Mouse (Mus musculus) CH12.LX (cell line): ENCODE data around the gene Dop1a. TPM values are rescaled to one million over a fixed set of nuclear protein-coding genes. Genes with fewer than 3 reads are reported as not detected.

Experiments used
- DNase-seq: peaks from one replicate; pipeline ENCODE4 v3.0.0-alpha.2; 2013; ENCODE audit errors: extremely low read depth
- H3K27ac ChIP-seq: 2 replicates; pipeline ENCODE4 v1.5.1; 2012; ENCODE audit warnings: low read depth, mild to moderate bottlenecking, control low read depth, moderate library complexity; ENCODE audit not compliant: insufficient read depth
- H3K27me3 ChIP-seq: replicated peaks from 2 replicates; pipeline ENCODE3; 2012; ENCODE audit warnings: inconsistent platforms
- H3K36me3 ChIP-seq, 2 experiments: replicated peaks in 1 of 2; 2 replicates each; pipeline versions ENCODE3 to v1.6.1; 2012; ENCODE audit warnings: inconsistent platforms in 1 of 2, low read length in 1 of 2, mild to moderate bottlenecking in 1 of 2, mixed read lengths in 1 of 2, moderate library complexity in 1 of 2; ENCODE audit not compliant: control insufficient read depth in 1 of 2, insufficient read depth in 1 of 2
- H3K4me1 ChIP-seq, 2 experiments: 2 replicates each; pipeline ENCODE4 v1.6.1; 2012; ENCODE audit warnings: inconsistent platforms in 1 of 2, moderate library complexity in 1 of 2; ENCODE audit not compliant: insufficient read depth in 2 of 2, control insufficient read depth in 1 of 2
- H3K4me2 ChIP-seq: 2 replicates; pipeline ENCODE4 v1.6.1; 2012; ENCODE audit warnings: low read depth, mild to moderate bottlenecking, control low read depth; ENCODE audit not compliant: poor library complexity, insufficient read depth, severe bottlenecking
- H3K4me3 ChIP-seq, 3 experiments: fragments of 150-350 bp in 1 of 3; sonication (generic) in 1 of 3; replicated peaks in 1 of 3; 2 replicates each; pipeline versions ENCODE3 to v1.5.1; 2011 to 2012; ENCODE audit warnings: low read depth in 2 of 3, low read length in 2 of 3, mild to moderate bottlenecking in 2 of 3, moderate library complexity in 2 of 3, control low read depth in 1 of 3, improper control_type of control experiment in 1 of 3, inconsistent platforms in 1 of 3, mixed read lengths in 1 of 3; ENCODE audit not compliant: poor library complexity in 1 of 3
- H3K79me2 ChIP-seq: replicated peaks from 2 replicates; pipeline ENCODE4 v1.6.1; 2012; ENCODE audit warnings: mild to moderate bottlenecking, moderate library complexity; ENCODE audit not compliant: control insufficient read depth, poor library complexity, insufficient read depth, severe bottlenecking; ENCODE audit errors: extremely low read depth
- H3K9ac ChIP-seq: 2 replicates; pipeline ENCODE4 v1.6.1; 2012; ENCODE audit warnings: low read depth, mild to moderate bottlenecking, control low read depth, moderate library complexity; ENCODE audit not compliant: insufficient read depth
- H3K9me3 ChIP-seq: replicated peaks from 2 replicates; pipeline ENCODE3; 2012; ENCODE audit warnings: low read length, inconsistent platforms, mixed read lengths
- BHLHE40 ChIP-seq: IDR thresholded peaks from 2 replicates; pipeline ENCODE4 v1.6.1; 2011; ENCODE audit warnings: mild to moderate bottlenecking, low read depth, low read length, improper control_type of control experiment
- CHD1 ChIP-seq: IDR thresholded peaks from 2 replicates; pipeline ENCODE4 v1.6.1; 2012; ENCODE audit warnings: low read depth, low read length, improper control_type of control experiment, inconsistent platforms
- CHD2 ChIP-seq: IDR thresholded peaks from 2 replicates; pipeline ENCODE4 v1.6.1; 2011; ENCODE audit warnings: low read length, improper control_type of control experiment
- E2F4 ChIP-seq: IDR thresholded peaks from 2 replicates; pipeline ENCODE4 v1.6.1; 2011; ENCODE audit warnings: low read depth, low read length, improper control_type of control experiment; ENCODE audit not compliant: insufficient replicate concordance
- ELF1 ChIP-seq: IDR thresholded peaks from 2 replicates; pipeline ENCODE4 v1.6.1; 2014; ENCODE audit warnings: low read depth, mild to moderate bottlenecking, inconsistent platforms, low read length, improper control_type of control experiment
- ETS1 ChIP-seq: conservative IDR thresholded peaks from 2 replicates; pipeline ENCODE4 v1.6.1; 2012; ENCODE audit warnings: low read depth, mild to moderate bottlenecking, inconsistent platforms, low read length, improper control_type of control experiment, moderate library complexity
- HCFC1 ChIP-seq: IDR thresholded peaks from 2 replicates; pipeline ENCODE4 v1.6.1; 2012; ENCODE audit warnings: low read depth, mild to moderate bottlenecking, inconsistent platforms, low read length, improper control_type of control experiment
- IRF4 ChIP-seq: IDR thresholded peaks from 2 replicates; pipeline ENCODE4 v1.6.1; 2014; ENCODE audit warnings: low read depth, mild to moderate bottlenecking, inconsistent platforms, low read length, improper control_type of control experiment
- KAT2A ChIP-seq: IDR thresholded peaks from 2 replicates; pipeline ENCODE4 v1.6.1; 2012; ENCODE audit warnings: low read length, improper control_type of control experiment, inconsistent platforms; ENCODE audit not compliant: insufficient replicate concordance
- MAFK ChIP-seq: IDR thresholded peaks from 2 replicates; pipeline ENCODE4 v1.6.1; 2011; ENCODE audit warnings: low read length, improper control_type of control experiment; ENCODE audit not compliant: insufficient replicate concordance
- MAX ChIP-seq: IDR thresholded peaks from 2 replicates; pipeline ENCODE4 v1.6.1; 2011; ENCODE audit warnings: low read length, improper control_type of control experiment
- MEF2A ChIP-seq: IDR thresholded peaks from 2 replicates; pipeline ENCODE4 v1.6.1; 2014; ENCODE audit warnings: low read depth, mild to moderate bottlenecking, inconsistent platforms, low read length, improper control_type of control experiment, borderline replicate concordance
- MXI1 ChIP-seq: IDR thresholded peaks from 2 replicates; pipeline ENCODE4 v1.6.1; 2011; ENCODE audit warnings: mild to moderate bottlenecking, low read depth, low read length, improper control_type of control experiment
- MYC ChIP-seq: IDR thresholded peaks from 2 replicates; pipeline ENCODE4 v1.6.1; 2011; ENCODE audit warnings: low read depth, mild to moderate bottlenecking, improper control_type of control experiment, low read length
- NRF1 ChIP-seq: IDR thresholded peaks from 2 replicates; pipeline ENCODE4 v1.6.1; 2014; ENCODE audit warnings: low read depth, mild to moderate bottlenecking, inconsistent platforms, low read length, improper control_type of control experiment, moderate library complexity
- POLR2A ChIP-seq: IDR thresholded peaks from 2 replicates; pipeline ENCODE4 v1.6.1; 2011; ENCODE audit warnings: low read depth, mild to moderate bottlenecking, improper control_type of control experiment, low read length
- RAD21 ChIP-seq: IDR thresholded peaks from 2 replicates; pipeline ENCODE4 v1.6.1; 2011; ENCODE audit warnings: low read depth, mild to moderate bottlenecking, low read length, improper control_type of control experiment, moderate library complexity
- RCOR1 ChIP-seq: conservative IDR thresholded peaks from 2 replicates; pipeline ENCODE4 v1.6.1; 2012; ENCODE audit warnings: low read depth, mild to moderate bottlenecking, inconsistent platforms, low read length, improper control_type of control experiment
- SIN3A ChIP-seq: IDR thresholded peaks from 2 replicates; pipeline ENCODE4 v1.6.1; 2012; ENCODE audit warnings: low read length, improper control_type of control experiment, inconsistent platforms
- SMC3 ChIP-seq: IDR thresholded peaks from 2 replicates; pipeline ENCODE4 v1.6.1; 2011; ENCODE audit warnings: low read depth, low read length, improper control_type of control experiment
- TBP ChIP-seq: conservative IDR thresholded peaks from 2 replicates; pipeline ENCODE4 v1.6.1; 2011; ENCODE audit warnings: low read depth, low read length, improper control_type of control experiment
- TCF12 ChIP-seq: IDR thresholded peaks from 2 replicates; pipeline ENCODE4 v1.6.1; 2014; ENCODE audit warnings: low read depth, mild to moderate bottlenecking, inconsistent platforms, low read length, improper control_type of control experiment
- UBTF ChIP-seq: IDR thresholded peaks from 2 replicates; pipeline ENCODE4 v1.6.1; 2012; ENCODE audit warnings: low read depth, mild to moderate bottlenecking, inconsistent platforms, low read length, improper control_type of control experiment, moderate library complexity
- USF1 ChIP-seq: IDR thresholded peaks from 2 replicates; pipeline ENCODE4 v1.6.1; 2014; ENCODE audit warnings: low read depth, mild to moderate bottlenecking, inconsistent platforms, low read length, improper control_type of control experiment
- USF2 ChIP-seq: conservative IDR thresholded peaks from 2 replicates; pipeline ENCODE4 v1.6.1; 2011; ENCODE audit warnings: low read depth, low read length, improper control_type of control experiment
- ZC3H11A ChIP-seq: IDR thresholded peaks from 2 replicates; pipeline ENCODE4 v1.6.1; 2012; ENCODE audit warnings: low read depth, mild to moderate bottlenecking, inconsistent platforms, low read length, improper control_type of control experiment
- ZKSCAN1 ChIP-seq: IDR thresholded peaks from 2 replicates; pipeline ENCODE4 v1.6.1; 2012; ENCODE audit warnings: low read depth, inconsistent platforms, low read length, improper control_type of control experiment, borderline replicate concordance
- ZNF384 ChIP-seq: IDR thresholded peaks from 2 replicates; pipeline ENCODE4 v1.6.1; 2012; ENCODE audit warnings: low read depth, low read length, improper control_type of control experiment, inconsistent platforms
- dilution Hi-C: fragments of 300-500 bp; cut with MboI; formaldehyde crosslinking; loops from 2 replicates; pipeline ENCODE4 v1.14.3; 2020; ENCODE audit warnings: low sequenced_read_pairs; ENCODE audit not compliant: extremely low pct_unique_long_range_greater_than_20kb, extremely low pct_ligation_motif_present
- in situ Hi-C: fragments of 300-500 bp; cut with MboI; formaldehyde crosslinking; loops from 3 replicates; pipeline ENCODE4 v1.14.3; 2019; ENCODE audit warnings: low sequenced_read_pairs, low pct_ligation_motif_present, low pct_unique_long_range_greater_than_20kb, mixed read lengths
- polyA plus RNA-seq: library from polyadenylated mRNA; unstranded; fragments of >175 nt; gene quantifications from 2 replicates; pipeline ENCODE4 v1.2.1, GENCODE M21; 2012; ENCODE audit warnings: low read depth; ENCODE audit not compliant: insufficient read length
- total RNA-seq, 2 experiments: library from RNA; depleted of rRNA; stranded (reverse); fragments of 300-350 nt in 1 of 2; fragments of >200 nt in 1 of 2; gene quantifications; 2 replicates each; pipeline ENCODE4 v1.2.3; 2012 to 2014

Dop1a gene
- total and polyA plus RNA-seq, 3 experiments, result 15.0 to 19.0 (median 16.1) TPM

DNA sequence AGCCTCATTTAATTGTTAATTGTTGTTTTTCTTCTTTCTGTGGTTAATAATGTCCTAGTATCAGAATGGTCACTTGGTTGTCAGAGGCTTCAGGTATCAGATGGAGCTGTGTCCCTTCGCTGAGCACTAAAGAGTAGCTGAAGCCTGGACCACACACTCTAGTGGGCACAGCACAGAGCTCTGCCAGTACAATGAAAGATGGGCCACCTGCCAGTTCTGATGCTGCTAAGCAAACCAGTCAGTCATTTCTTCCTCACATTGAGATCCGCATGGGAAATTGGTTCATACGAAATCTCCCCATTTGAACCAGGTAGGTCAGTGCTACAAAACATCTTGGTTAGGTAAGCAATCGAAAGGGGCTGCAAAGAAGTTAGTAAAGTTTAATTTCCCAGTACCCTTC lies 87.7 kb downstream of the Dop1a start:
- in situ Hi-C loops (loop anchor here (25.0 kb wide), 1 partner anchor 817 kb away; the partner anchor contains the start of gene Ibtk), dilution Hi-C loops (no loop called here)
- H3K79me2 ChIP-seq, result no peaks in the 10 kb centered on the region
- H3K27me3 ChIP-seq, result no peaks in the 10 kb centered on the region
- no peaks in the 10 kb centered on the region for H3K4me1 ChIP-seq
- peaks cover 62 to 91% of the 10 kb centered on the region in 2 experiments for H3K36me3 ChIP-seq
- H3K9ac ChIP-seq, result no peak overlapping the region
- no peaks in the 10 kb centered on the region for H3K9me3 ChIP-seq
- no peak overlapping the region for H3K4me2 ChIP-seq
- no peak for DNase-seq
- no peak overlapping the region for H3K27ac ChIP-seq
- no peak overlapping the region for H3K4me3 ChIP-seq
- TF ChIP-seq ETS1, result no peak
- TF ChIP-seq TCF12, result no peak
- TF ChIP-seq MYC, result no peak
- TF ChIP-seq RCOR1, result no peak
- TF ChIP-seq SMC3, result no peak
- TF ChIP-seq BHLHE40, result no peak
- no peak for TF ChIP-seq ZNF384
- TF ChIP-seq ZKSCAN1, result no peak
- TF ChIP-seq TBP, result no peak
- no peak for TF ChIP-seq HCFC1
- TF ChIP-seq KAT2A, result no peak
- no peak for TF ChIP-seq MXI1
- no peak for TF ChIP-seq MAFK
- TF ChIP-seq ELF1, result no peak
- TF ChIP-seq USF1, result no peak
- TF ChIP-seq RAD21, result no peak

- no peak for DNase-seq
- dilution Hi-C loops, result no loop called here
- TF ChIP-seq ETS1, result no peak
- TF ChIP-seq TCF12, result no peak
- TF ChIP-seq E2F4, result no peak
- TF ChIP-seq RAD21, result no peak
- TF ChIP-seq POLR2A, result no peak
- no peak for TF ChIP-seq SIN3A
- TF ChIP-seq IRF4, result no peak
- TF ChIP-seq MEF2A, result no peak
- no peak for TF ChIP-seq MXI1
- no peak for TF ChIP-seq CHD1
- TF ChIP-seq MAFK, result no peak
- TF ChIP-seq USF2, result no peak
- no peak for TF ChIP-seq NRF1
- no peak for TF ChIP-seq UBTF
- TF ChIP-seq MAX, result no peak
- TF ChIP-seq CHD2, result no peak
- no peak for TF ChIP-seq ELF1
- no peak for TF ChIP-seq ZC3H11A
- no peak for TF ChIP-seq TBP
- TF ChIP-seq ZKSCAN1, result no peak
- TF ChIP-seq, all 38 proteins: peak for 0
- no peak overlapping the region for H3K27ac ChIP-seq
- H3K36me3 ChIP-seq, result peaks cover 67 to 94% of the 10 kb centered on the region in 2 experiments
- H3K4me3 ChIP-seq, result no peak overlapping the region
- no peaks in the 10 kb centered on the region for H3K27me3 ChIP-seq
- in situ Hi-C loops, result loop anchor here (25.0 kb wide), 1 partner anchor 823 kb away; the partner anchor contains the start of gene Ibtk
- H3K9ac ChIP-seq, result no peak overlapping the region
- H3K4me2 ChIP-seq, result no peak overlapping the region
- no peaks in the 10 kb centered on the region for H3K79me2 ChIP-seq
- H3K4me1 ChIP-seq, result no peaks in the 10 kb centered on the region
- no peaks in the 10 kb centered on the region for H3K9me3 ChIP-seq
These were observed 93.6 kb downstream of the Dop1a start for GRCm38 (mm10) chr9:86560543-86560942.
